Mouse (Mus musculus) heart, adult 2 months (tissue): ENCODE measurements at regions not wholly inside any gene's neighbourhood (a gene's known extent, or its start where the extent isn't known, plus 50 kb on each side); places are given as distances from the start of the nearest gene placed in this dataset.

Source experiments
- DNase-seq, 2 experiments: peaks; one replicate each; pipeline ENCODE4 v3.0.0; 2021
- H3K27ac ChIP-seq: fragments of 200-600 bp; 2 replicates; pipeline ENCODE4 v1.8.1; 2022
- H3K27me3 ChIP-seq: fragments of 200-500 bp; 2 replicates; pipeline ENCODE4 v1.6.1; 2012; ENCODE audit warnings: mild to moderate bottlenecking, low read length, inconsistent platforms, mixed read lengths; ENCODE audit not compliant: control insufficient read depth, insufficient read depth
- H3K36me3 ChIP-seq: fragments of 200-500 bp; 2 replicates; pipeline ENCODE4 v1.6.1; 2012; ENCODE audit warnings: low read length, inconsistent platforms; ENCODE audit not compliant: control insufficient read depth, insufficient read depth
- H3K4me1 ChIP-seq: fragments of 200-500 bp; 2 replicates; pipeline ENCODE4 v1.6.1; 2011; ENCODE audit warnings: low read length; ENCODE audit not compliant: control insufficient read depth, insufficient read depth
- H3K4me3 ChIP-seq: fragments of 200-600 bp; 2 replicates; pipeline ENCODE4 v1.8.1; 2022
- H3K79me2 ChIP-seq: fragments of 200-500 bp; replicated peaks from 2 replicates; pipeline ENCODE4 v1.6.1; 2012; ENCODE audit warnings: mild to moderate bottlenecking, inconsistent platforms, low read length, moderate library complexity, mixed read lengths; ENCODE audit not compliant: control insufficient read depth, insufficient read depth
- H3K9ac ChIP-seq: fragments of 200-500 bp; 2 replicates; pipeline ENCODE4 v1.6.1; 2012; ENCODE audit warnings: low read depth, mild to moderate bottlenecking, control low read depth, inconsistent platforms, low read length, mixed read lengths
- CTCF ChIP-seq: fragments of 200-600 bp; IDR thresholded peaks from 2 replicates; pipeline ENCODE4 v1.8.1; 2022; ENCODE audit warnings: antibody characterized with exemption, mild to moderate bottlenecking, moderate library complexity
- EP300 ChIP-seq: fragments of 200-500 bp; IDR thresholded peaks from 2 replicates; pipeline ENCODE4 v1.6.1; 2011; ENCODE audit warnings: low read depth, low read length, control low read depth; ENCODE audit not compliant: insufficient read depth
- POLR2A ChIP-seq: fragments of 200-500 bp; IDR thresholded peaks from 2 replicates; pipeline ENCODE4 v1.6.1; 2011; ENCODE audit warnings: mild to moderate bottlenecking, low read depth, low read length, control low read depth; ENCODE audit not compliant: insufficient read depth
- WGBS: fragments of 180-500 bp; shearing (Covaris S2); methylation state at CpG from one replicate; pipeline ENCODE4 v1.1.7; 2018; 5-methylcytosine and 5-hydroxymethylcytosine counted together
- intact Hi-C: fragments of 180-260 bp; cut with DNase I; formaldehyde crosslinking; loops from one replicate; pipeline ENCODE4 v1.15.1; 2025

DNA sequence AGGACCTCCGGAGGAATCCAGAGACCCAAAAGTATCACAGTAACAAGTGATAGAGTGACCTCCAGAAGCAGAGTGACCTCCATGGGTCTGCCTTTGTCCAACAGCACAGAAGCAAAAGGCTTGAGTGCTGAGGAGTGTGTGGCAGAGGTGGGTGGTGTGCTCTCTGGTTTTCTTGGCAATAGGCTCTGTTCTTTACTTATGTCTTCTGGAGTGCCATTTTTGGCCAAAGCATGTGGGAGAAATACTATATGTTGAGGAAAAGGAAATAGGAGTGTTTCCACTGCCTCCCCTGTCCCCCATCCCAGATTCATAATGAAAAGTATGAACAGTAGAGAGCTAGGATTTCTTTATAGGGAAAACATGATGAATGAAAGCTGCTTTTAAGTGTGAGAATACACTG lies 51.5 kb upstream of the Bmper start:
- WGBS: 79% methylated on average over 1 of the region's 1 CpGs
- no peak for DNase-seq
- intact Hi-C loops: no loop called here
- Histone ChIP-seq H3K27ac (no peak overlapping the region), H3K36me3 (no peaks in the 10 kb centered on the region), H3K9ac (no peak overlapping the region), H3K4me1 (peaks cover 2% of the 10 kb centered on the region), H3K79me2 (no peaks in the 10 kb centered on the region), H3K27me3 (no peaks in the 10 kb centered on the region), H3K4me3 (no peak overlapping the region)
- TF ChIP-seq EP300 (no peak), POLR2A (no peak), CTCF (no peak)
